Mouse (Mus musculus) embryonic facial prominence, embryonic 15.5 days (tissue): ENCODE results near the gene Ifi203. TPM values are rescaled to one million over a fixed set of nuclear protein-coding genes. Genes with fewer than 3 reads are reported as not detected.
"Not testable (repeated sequence)": the region's sequence is repeated elsewhere in the genome, so short reads cannot be mapped to it uniquely, and the experiment has no call there.

Experiments used
- ATAC-seq: fragments of 200-750 bp; cut with Nextera tagmentation; 2 replicates; pipeline ENCODE4 v1.8.0; 2017; ENCODE audit warnings: low read depth, moderate TSS enrichment; ENCODE audit not compliant: insufficient number of reproducible peaks, low FRiP score, low TSS enrichment
- H3K27ac ChIP-seq: fragments of 300-500 bp; sonication (generic); replicated peaks from 2 replicates; pipeline ENCODE4 v1.5.1; 2015; ENCODE audit warnings: mild to moderate bottlenecking, inconsistent platforms
- H3K27me3 ChIP-seq: fragments of 300-500 bp; sonication (generic); 2 replicates; pipeline ENCODE4 v1.6.1; 2015; ENCODE audit warnings: inconsistent platforms
- H3K36me3 ChIP-seq: fragments of 300-500 bp; sonication (generic); 2 replicates; pipeline ENCODE4 v1.6.1; 2015; ENCODE audit warnings: mild to moderate bottlenecking, inconsistent platforms
- H3K4me1 ChIP-seq: fragments of 300-500 bp; sonication (generic); 2 replicates; pipeline ENCODE4 v1.6.1; 2015; ENCODE audit warnings: inconsistent platforms
- H3K4me2 ChIP-seq: fragments of 300-500 bp; sonication (generic); replicated peaks from 2 replicates; pipeline ENCODE4 v1.6.1; 2015; ENCODE audit warnings: mild to moderate bottlenecking, inconsistent platforms
- H3K4me3 ChIP-seq: fragments of 300-500 bp; sonication (generic); replicated peaks from 2 replicates; pipeline ENCODE4 v1.5.1; 2015; ENCODE audit warnings: mild to moderate bottlenecking, inconsistent platforms
- H3K9ac ChIP-seq: fragments of 300-500 bp; sonication (generic); 2 replicates; pipeline ENCODE4 v1.6.1; 2015; ENCODE audit warnings: inconsistent platforms
- H3K9me3 ChIP-seq: fragments of 300-500 bp; sonication (generic); replicated peaks from 2 replicates; pipeline ENCODE4 v1.6.1; 2016; ENCODE audit warnings: inconsistent platforms
- WGBS: fragments of 180-500 bp; shearing (Covaris S2); methylation state at CpG from one replicate; pipeline ENCODE4 v1.1.7; 2015; 5-methylcytosine and 5-hydroxymethylcytosine counted together
- polyA plus RNA-seq: library from polyadenylated mRNA; unstranded; fragments of >200 nt; fragmentation: Nextera tagmentation; extraction: Ambion mirVana; gene quantifications from 2 replicates; pipeline ENCODE4 v1.2.1, GENCODE M21; 2015

Ifi203 gene
- polyA plus RNA-seq, 1 experiment from 2014 or later: 1.3 TPM

DNA sequence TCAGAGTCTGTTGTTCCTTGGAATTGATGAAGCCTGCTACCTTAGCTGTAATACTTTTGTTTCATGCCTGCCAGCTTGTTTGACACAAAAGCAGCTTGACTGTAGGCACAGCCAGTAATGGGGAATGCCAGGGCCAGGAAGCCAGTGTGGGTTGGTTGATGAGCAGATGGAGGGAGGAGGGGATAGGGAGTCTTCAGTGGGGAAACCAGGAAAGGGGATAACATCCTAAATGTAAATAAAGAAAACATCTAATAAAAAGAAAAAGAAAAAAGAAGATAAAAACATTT lies 251 bp upstream of the Ifi203 start:
- H3K27ac ChIP-seq, H3K4me1 ChIP-seq, H3K27me3 ChIP-seq, H3K4me2 ChIP-seq, H3K4me3 ChIP-seq, H3K36me3 ChIP-seq, H3K9me3 ChIP-seq, H3K9ac ChIP-seq, ATAC-seq: not testable (repeated sequence)

GRCm38 (mm10) chr1:173941522-173941921 lies 950 bp downstream of the Ifi203 start:
- ATAC-seq: not testable (repeated sequence)
- 87% methylated on average over 2 of the region's 2 CpGs for WGBS

GRCm38 (mm10) chr1:173919279-173919678 lies 23.2 kb downstream of the Ifi203 start:
- not testable (repeated sequence) for H3K4me3 ChIP-seq, H3K4me2 ChIP-seq, H3K27me3 ChIP-seq, H3K36me3 ChIP-seq, H3K9me3 ChIP-seq, H3K27ac ChIP-seq, ATAC-seq, H3K4me1 ChIP-seq, H3K9ac ChIP-seq
- WGBS: 49% methylated on average over 3 of the region's 3 CpGs

More at GRCm38 (mm10) chr1:173941522-173941921, 950 bp downstream of the Ifi203 start:
- not testable (repeated sequence) for H3K4me3 ChIP-seq, H3K9ac ChIP-seq, H3K27ac ChIP-seq, H3K9me3 ChIP-seq, H3K36me3 ChIP-seq, H3K4me2 ChIP-seq, H3K4me1 ChIP-seq, H3K27me3 ChIP-seq

DNA sequence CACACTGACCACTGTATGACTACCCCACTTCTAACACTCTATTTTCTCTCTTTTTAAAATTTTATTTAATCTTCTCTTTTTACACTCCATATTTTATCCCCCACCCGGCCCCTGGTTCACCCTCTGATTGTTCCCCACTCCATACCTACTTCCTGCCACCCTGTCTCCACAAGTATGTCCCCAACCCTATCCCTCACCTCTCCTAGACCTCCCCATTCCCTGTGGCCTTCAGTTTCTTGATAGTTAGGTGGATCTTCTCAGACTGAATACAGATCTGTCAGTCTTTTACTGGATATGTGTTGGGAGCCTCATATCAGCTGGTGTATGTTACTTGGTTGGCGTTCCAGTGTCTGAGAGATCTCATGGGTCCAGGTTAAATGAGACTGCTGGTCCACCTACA lies 27.9 kb downstream of the Ifi203 start:
- WGBS: 85% methylated on average over 2 of the region's 2 CpGs

DNA sequence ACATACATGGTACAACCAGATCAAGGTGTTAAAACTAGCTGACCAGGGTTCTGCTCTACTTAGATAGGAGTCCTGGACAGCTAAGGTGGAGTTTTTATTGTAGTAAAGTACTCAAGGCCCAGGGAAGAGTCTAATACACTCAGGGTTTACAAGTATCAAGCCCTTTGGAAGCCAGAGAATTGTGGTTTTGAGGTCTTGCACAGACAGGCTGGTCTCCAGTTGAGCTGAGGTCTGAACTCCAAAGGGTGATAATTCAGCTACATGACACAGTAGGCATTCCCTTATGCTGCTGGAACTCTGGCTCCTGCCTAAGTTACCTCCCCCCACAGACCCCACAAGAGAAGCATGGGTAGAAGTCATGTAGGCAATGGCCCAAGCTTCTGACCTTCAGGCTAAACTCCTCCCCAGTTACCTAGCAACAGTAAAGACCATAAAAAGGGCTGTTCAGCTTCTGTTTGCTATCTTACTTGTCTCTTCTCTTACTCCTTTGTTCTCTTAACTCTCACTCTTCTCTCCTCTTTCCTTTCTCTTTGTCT lies 29.1 kb downstream of the Ifi203 start:
- not testable (repeated sequence) for ATAC-seq, H3K27me3 ChIP-seq, H3K4me3 ChIP-seq

More for the DNA sequence above, 27.9 kb downstream of the Ifi203 start:
- ATAC-seq: no peak
- Histone ChIP-seq H3K36me3 (no peaks in the 10 kb centered on the region), H3K4me1 (no peaks in the 10 kb centered on the region), H3K4me2 (no peak overlapping the region), H3K27ac (no peak overlapping the region), H3K9me3 (no peaks in the 10 kb centered on the region), H3K9ac (no peak overlapping the region), H3K4me3 (no peak overlapping the region), H3K27me3 (no peaks in the 10 kb centered on the region)

DNA sequence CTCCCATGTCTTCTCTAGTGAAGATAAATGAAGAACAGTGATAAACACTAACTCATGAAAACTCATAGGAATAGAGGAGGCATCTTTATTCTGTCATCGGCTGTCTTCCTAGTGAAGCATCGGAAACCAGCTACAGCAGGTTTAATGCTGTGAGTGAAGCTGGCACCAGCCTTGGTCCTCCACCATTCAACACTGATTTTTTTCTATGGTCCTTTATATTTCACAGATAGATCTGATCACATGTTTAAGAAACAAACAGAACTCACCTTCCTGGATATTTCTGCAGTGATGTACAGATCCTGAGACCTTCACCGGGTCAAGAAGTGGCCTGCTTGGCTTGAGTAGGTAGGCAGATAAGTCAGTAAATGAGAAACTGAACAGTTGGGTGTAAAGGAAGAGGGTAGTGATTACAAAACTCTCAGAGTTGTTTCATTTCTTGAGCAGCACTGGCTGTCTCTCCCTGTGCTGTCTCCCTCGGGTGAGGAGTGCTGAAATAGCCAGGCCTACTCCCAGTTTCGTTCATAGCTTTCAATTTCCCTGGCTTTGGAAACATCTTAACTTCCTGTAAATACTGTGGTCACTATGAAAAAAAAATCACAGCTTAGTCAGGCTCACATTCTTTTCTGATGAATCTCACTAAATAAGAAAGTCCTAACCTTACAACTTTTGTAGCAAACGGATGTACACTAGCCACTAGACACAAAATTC lies 29.8 kb downstream of the Ifi203 start, which contains the start of gene Ifi211:
Gene Ifi211, minus strand, starts transcription at position 499 of the 708 bp plus-strand sequence.
- not testable (repeated sequence) for H3K9me3 ChIP-seq, ATAC-seq
- 79% methylated on average over 6 of the region's 6 CpGs for WGBS

More for the DNA sequence above, 29.1 kb downstream of the Ifi203 start:
- H3K4me1 ChIP-seq, H3K4me2 ChIP-seq, H3K9ac ChIP-seq, H3K9me3 ChIP-seq, H3K36me3 ChIP-seq, H3K27ac ChIP-seq: not testable (repeated sequence)

DNA sequence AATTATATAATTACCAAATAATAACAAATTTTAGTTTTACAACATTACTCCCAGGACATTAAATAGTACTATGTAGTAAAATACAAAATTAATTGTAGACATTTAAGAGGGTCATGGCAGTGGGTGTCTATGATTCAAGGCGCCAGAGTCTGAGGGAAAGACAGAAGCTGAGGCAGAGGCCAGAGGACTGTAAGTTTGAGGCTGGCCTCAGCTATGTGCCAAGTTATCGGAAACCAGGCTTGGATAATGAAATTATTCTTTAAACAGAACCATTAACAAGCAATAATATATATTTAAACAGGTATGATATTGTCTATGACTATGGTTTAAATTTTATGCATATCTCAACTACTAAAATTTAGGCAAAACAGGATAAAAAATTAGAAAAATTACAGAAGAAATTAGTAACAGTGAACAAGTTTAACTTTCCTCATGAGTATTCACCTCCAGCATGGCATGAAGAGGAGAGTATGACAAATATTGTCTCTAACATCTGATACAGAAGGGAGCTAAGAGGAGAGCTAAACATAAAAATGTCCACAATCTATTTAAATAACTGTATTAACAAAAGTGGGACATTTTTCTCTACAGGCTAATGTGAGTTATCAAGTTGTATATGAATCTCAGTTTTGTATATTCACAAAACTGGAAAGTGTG lies 30.5 kb downstream of the Ifi203 start:
- H3K9ac ChIP-seq: no peak overlapping the region
- no peak overlapping the region for H3K4me3 ChIP-seq
- no peaks in the 10 kb centered on the region for H3K36me3 ChIP-seq
- no peak for ATAC-seq
- no peak overlapping the region for H3K27ac ChIP-seq
- 85% methylated on average over 2 of the region's 2 CpGs for WGBS
- no peaks in the 10 kb centered on the region for H3K27me3 ChIP-seq
- H3K9me3 ChIP-seq: no peaks in the 10 kb centered on the region
- H3K4me2 ChIP-seq: no peak overlapping the region
- no peaks in the 10 kb centered on the region for H3K4me1 ChIP-seq

More for the DNA sequence above, 29.8 kb downstream of the Ifi203 start, which contains the start of gene Ifi211:
- H3K4me2 ChIP-seq, H3K4me1 ChIP-seq, H3K27ac ChIP-seq, H3K36me3 ChIP-seq, H3K27me3 ChIP-seq, H3K4me3 ChIP-seq, H3K9ac ChIP-seq: not testable (repeated sequence)

- H3K9ac ChIP-seq, H3K4me1 ChIP-seq, H3K4me3 ChIP-seq, H3K9me3 ChIP-seq, ATAC-seq, H3K27ac ChIP-seq, H3K36me3 ChIP-seq, H3K4me2 ChIP-seq, H3K27me3 ChIP-seq: not testable (repeated sequence)
Measured at GRCm38 (mm10) chr1:173908390-173908789, 34.1 kb downstream of the Ifi203 start.

- not testable (repeated sequence) for H3K4me1 ChIP-seq, H3K9me3 ChIP-seq, H3K27ac ChIP-seq, H3K27me3 ChIP-seq, H3K4me3 ChIP-seq, H3K36me3 ChIP-seq, ATAC-seq, H3K9ac ChIP-seq, H3K4me2 ChIP-seq
- 98% methylated on average over 4 of the region's 4 CpGs for WGBS
Measured at GRCm38 (mm10) chr1:173905885-173906284, 36.6 kb downstream of the Ifi203 start.

GRCm38 (mm10) chr1:173889741-173890140 lies 52.7 kb downstream of the Ifi203 start:
- H3K9ac ChIP-seq, ATAC-seq, H3K36me3 ChIP-seq, H3K27ac ChIP-seq, H3K4me1 ChIP-seq, H3K9me3 ChIP-seq, H3K27me3 ChIP-seq, H3K4me2 ChIP-seq, H3K4me3 ChIP-seq: not testable (repeated sequence)

GRCm38 (mm10) chr1:173887026-173887787 lies 55.3 kb downstream of the Ifi203 start:
- H3K27ac ChIP-seq, H3K4me3 ChIP-seq, H3K9me3 ChIP-seq, H3K27me3 ChIP-seq, H3K4me2 ChIP-seq, ATAC-seq, H3K4me1 ChIP-seq, H3K9ac ChIP-seq, H3K36me3 ChIP-seq: not testable (repeated sequence)
- WGBS: 100% methylated on average over 1 of the region's 2 CpGs
